Mouse (Mus musculus): ENCODE measurements around the gene Trim69. TPM values are rescaled to one million over a fixed set of nuclear protein-coding genes. Genes with fewer than 3 reads are reported as not detected.

Trim69 gene
- polyA plus RNA-seq, 1 experiment from 2014 or later: not detected

- ATAC-seq: no peak
- WGBS: 89% methylated on average over 4 of the region's 4 CpGs
These were observed 60.9 kb downstream of the Trim69 start for GRCm38 (mm10) chr2:122221378-122221777.

GRCm38 (mm10) chr2:122221798-122222197 lies 61.3 kb downstream of the Trim69 start:
- no peaks in the 10 kb centered on the region for H3K9me3 ChIP-seq (ENCODE audit: control insufficient read depth, low read length)
- no peaks in the 10 kb centered on the region for H3K36me3 ChIP-seq (ENCODE audit: control insufficient read depth, insufficient read depth)
- no peak overlapping the region for H3K9ac ChIP-seq (replicated peaks; ENCODE audit: low read depth, low read length)
- H3K4me3 ChIP-seq (replicated peaks; ENCODE audit: low read length): no peak overlapping the region
- H3K27me3 ChIP-seq (replicated peaks; ENCODE audit: control insufficient read depth, insufficient read depth, low read length): no peaks in the 10 kb centered on the region
- no peaks in the 10 kb centered on the region for H3K4me1 ChIP-seq (replicated peaks; ENCODE audit: control insufficient read depth, insufficient read depth, low read length)
- WGBS: 69% methylated on average over 5 of the region's 5 CpGs
- H3K27ac ChIP-seq (ENCODE audit: low read length): no peak overlapping the region
- ATAC-seq: no peak
- H3K4me2 ChIP-seq (ENCODE audit: low read length): no peak overlapping the region

More at GRCm38 (mm10) chr2:122221378-122221777, 60.9 kb downstream of the Trim69 start:
- Histone ChIP-seq H3K27me3 (replicated peaks; ENCODE audit: control insufficient read depth, insufficient read depth, low read length) (no peaks in the 10 kb centered on the region), H3K36me3 (ENCODE audit: control insufficient read depth, insufficient read depth) (no peaks in the 10 kb centered on the region), H3K4me3 (replicated peaks; ENCODE audit: low read length) (no peak overlapping the region), H3K9me3 (ENCODE audit: control insufficient read depth, low read length) (no peaks in the 10 kb centered on the region), H3K27ac (ENCODE audit: low read length) (no peak overlapping the region), H3K4me1 (replicated peaks; ENCODE audit: control insufficient read depth, insufficient read depth, low read length) (no peaks in the 10 kb centered on the region), H3K9ac (replicated peaks; ENCODE audit: low read depth, low read length) (no peak overlapping the region), H3K4me2 (ENCODE audit: low read length) (no peak overlapping the region)

- H3K9me3 ChIP-seq (ENCODE audit: control insufficient read depth, low read length): no peaks in the 10 kb centered on the region
- H3K36me3 ChIP-seq (ENCODE audit: control insufficient read depth, insufficient read depth): no peaks in the 10 kb centered on the region
- no peak overlapping the region for H3K27ac ChIP-seq (ENCODE audit: low read length)
- H3K4me1 ChIP-seq (replicated peaks; ENCODE audit: control insufficient read depth, insufficient read depth, low read length): no peaks in the 10 kb centered on the region
- WGBS: 95% methylated on average over 5 of the region's 5 CpGs
- no peak for ATAC-seq
- H3K9ac ChIP-seq (replicated peaks; ENCODE audit: low read depth, low read length): no peak overlapping the region
- H3K4me3 ChIP-seq (replicated peaks; ENCODE audit: low read length): no peak overlapping the region
- H3K27me3 ChIP-seq (replicated peaks; ENCODE audit: control insufficient read depth, insufficient read depth, low read length): no peaks in the 10 kb centered on the region
- no peak overlapping the region for H3K4me2 ChIP-seq (ENCODE audit: low read length)
These were observed 61.8 kb downstream of the Trim69 start for GRCm38 (mm10) chr2:122222272-122222671.

- no peak overlapping the region for H3K9ac ChIP-seq (replicated peaks; ENCODE audit: low read depth, low read length)
- H3K27ac ChIP-seq (ENCODE audit: low read length): no peak overlapping the region
- H3K4me3 ChIP-seq (replicated peaks; ENCODE audit: low read length): no peak overlapping the region
- no peak for ATAC-seq
- H3K4me1 ChIP-seq (replicated peaks; ENCODE audit: control insufficient read depth, insufficient read depth, low read length): no peaks in the 10 kb centered on the region
- H3K4me2 ChIP-seq (ENCODE audit: low read length): no peak overlapping the region
- H3K36me3 ChIP-seq (ENCODE audit: control insufficient read depth, insufficient read depth): no peaks in the 10 kb centered on the region
- H3K9me3 ChIP-seq (ENCODE audit: control insufficient read depth, low read length): no peaks in the 10 kb centered on the region
- H3K27me3 ChIP-seq (replicated peaks; ENCODE audit: control insufficient read depth, insufficient read depth, low read length): no peaks in the 10 kb centered on the region
These were observed 63.2 kb downstream of the Trim69 start for GRCm38 (mm10) chr2:122223654-122224053.

Other genes with a start within 250 kb of the Trim69 start
- gene Ctdspl2, start 204.7 kb upstream of the Trim69 start, polyA plus RNA-seq (2015; fragmentation: Nextera tagmentation; extraction: Ambion mirVana): 49.4 and 49.9 TPM in 2 replicates
- 0.40 and 1.3 TPM in 2 replicates for gene Mageb3, start 204.6 kb upstream of the Trim69 start, polyA plus RNA-seq (2015; fragmentation: Nextera tagmentation; extraction: Ambion mirVana)
- 9.9 and 11.0 TPM in 2 replicates for gene Eif3j1, start 132.2 kb upstream of the Trim69 start, polyA plus RNA-seq (2015; fragmentation: Nextera tagmentation; extraction: Ambion mirVana)
- gene Spg11, start 42.3 kb upstream of the Trim69 start, polyA plus RNA-seq (2015; fragmentation: Nextera tagmentation; extraction: Ambion mirVana): 8.6 and 8.8 TPM in 2 replicates
- 56.8 and 73.6 TPM in 2 replicates for gene B2m, start 13.0 kb upstream of the Trim69 start, polyA plus RNA-seq (2015; fragmentation: Nextera tagmentation; extraction: Ambion mirVana)
- not detected in 2 replicates for gene Patl2, start 25.5 kb downstream of the Trim69 start, polyA plus RNA-seq (2015; fragmentation: Nextera tagmentation; extraction: Ambion mirVana)
- not detected in 2 replicates for gene Terb2, start 25.6 kb downstream of the Trim69 start, polyA plus RNA-seq (2015; fragmentation: Nextera tagmentation; extraction: Ambion mirVana)
- gene Sord, start 74.0 kb downstream of the Trim69 start, polyA plus RNA-seq (2015; fragmentation: Nextera tagmentation; extraction: Ambion mirVana): 16.2 and 16.4 TPM in 2 replicates
- not detected in 2 replicates for gene Duox2, start 137.7 kb downstream of the Trim69 start, polyA plus RNA-seq (2015; fragmentation: Nextera tagmentation; extraction: Ambion mirVana)
- not detected in 2 replicates for gene Duoxa2, start 138.2 kb downstream of the Trim69 start, polyA plus RNA-seq (2015; fragmentation: Nextera tagmentation; extraction: Ambion mirVana)
- 0.12 TPM in 1 of 2 replicates, not detected in the other for gene Duoxa1, start 153.0 kb downstream of the Trim69 start, polyA plus RNA-seq (2015; fragmentation: Nextera tagmentation; extraction: Ambion mirVana)
- 0.10 and 0.11 TPM in 2 replicates for gene Duox1, start 155.0 kb downstream of the Trim69 start, polyA plus RNA-seq (2015; fragmentation: Nextera tagmentation; extraction: Ambion mirVana)
- 6.6 and 9.5 TPM in 2 replicates for gene Shf, start 208.5 kb downstream of the Trim69 start, polyA plus RNA-seq (2015; fragmentation: Nextera tagmentation; extraction: Ambion mirVana)

All from forebrain, embryonic 16.5 days (tissue).